Mouse (Mus musculus) limb, embryonic 12.5 days (tissue): ENCODE data around the gene Tas1r2. TPM values are rescaled to one million over a fixed set of nuclear protein-coding genes. Genes with fewer than 3 reads are reported as not detected.

Experiments
- ATAC-seq: fragments of 200-750 bp; cut with Nextera tagmentation; 2 replicates; pipeline ENCODE4 v1.8.0; 2017; ENCODE audit warnings: low read depth, moderate TSS enrichment; ENCODE audit not compliant: insufficient number of reproducible peaks, insufficient read depth, low FRiP score, low TSS enrichment
- H3K27ac ChIP-seq: fragments of 300-500 bp; sonication (generic); 2 replicates; pipeline ENCODE4 v1.5.1; 2016; ENCODE audit warnings: mild to moderate bottlenecking, moderate library complexity
- H3K27me3 ChIP-seq: fragments of 300-500 bp; sonication (generic); 2 replicates; pipeline ENCODE4 v1.6.1; 2016; ENCODE audit warnings: mild to moderate bottlenecking, moderate library complexity
- H3K36me3 ChIP-seq: fragments of 300-500 bp; sonication (generic); 2 replicates; pipeline ENCODE4 v1.6.1; 2016; ENCODE audit warnings: mild to moderate bottlenecking, moderate library complexity
- H3K4me1 ChIP-seq: fragments of 300-500 bp; sonication (generic); replicated peaks from 2 replicates; pipeline ENCODE4 v1.6.1; 2016
- H3K4me2 ChIP-seq: fragments of 300-500 bp; sonication (generic); 2 replicates; pipeline ENCODE4 v1.6.1; 2016; ENCODE audit warnings: mild to moderate bottlenecking, moderate library complexity
- H3K4me3 ChIP-seq: fragments of 300-500 bp; sonication (generic); replicated peaks from 2 replicates; pipeline ENCODE4 v1.5.1; 2016; ENCODE audit warnings: mild to moderate bottlenecking
- H3K9ac ChIP-seq: fragments of 300-500 bp; sonication (generic); replicated peaks from 2 replicates; pipeline ENCODE4 v1.6.1; 2016; ENCODE audit warnings: mild to moderate bottlenecking, moderate library complexity
- H3K9me3 ChIP-seq: fragments of 300-500 bp; sonication (generic); 2 replicates; pipeline ENCODE4 v1.6.1; 2016; ENCODE audit warnings: mild to moderate bottlenecking, moderate library complexity
- WGBS: fragments of 180-500 bp; shearing (Covaris S2); methylation state at CpG from one replicate; pipeline ENCODE4 v1.1.7; 2016; 5-methylcytosine and 5-hydroxymethylcytosine counted together
- polyA plus RNA-seq: library from polyadenylated mRNA; unstranded; fragments of >200 nt; fragmentation: Nextera tagmentation; extraction: Ambion mirVana; gene quantifications from 2 replicates; pipeline ENCODE4 v1.2.1, GENCODE M21; 2016

Gene Tas1r2
- polyA plus RNA-seq, 1 experiment from 2014 or later = not detected

- Histone ChIP-seq H3K27ac (peak within 1 kb of the TSS; percentile 73), H3K4me3 (peak within 1 kb of the TSS; percentile 70), H3K36me3 (0 out of 2 replicates have a peak, but pooled peaks cover 3% of the 10 kb centered on the region), H3K4me2 (peak within 1 kb of the TSS; percentile 87), H3K9ac (peak within 1 kb of the TSS; percentile 67), H3K9me3 (no peaks in the 10 kb centered on the region), H3K4me1 (peaks cover 17% of the 10 kb centered on the region), H3K27me3 (no peaks in the 10 kb centered on the region)
- under 1% methylated on average over 33 of the region's 38 CpGs for WGBS
- ATAC-seq = peak; percentile 100
Measured at GRCm38 (mm10) chr4:139622373-139623282, 30.7 kb upstream of the Tas1r2 start, which contains the start of gene Aldh4a1. Gene Aldh4a1, plus strand, starts transcription at chr4:139622866.

GRCm38 (mm10) chr4:139623434-139624115 lies 29.8 kb upstream of the Tas1r2 start:
- no peak overlapping the region; the same call in 1 of the 2 replicates for H3K27ac ChIP-seq

GRCm38 (mm10) chr4:139624116-139624489 lies 29.2 kb upstream of the Tas1r2 start:
- Histone ChIP-seq H3K27me3 (no peaks in the 10 kb centered on the region), H3K9ac (no peak overlapping the region), H3K4me1 (peaks cover 17% of the 10 kb centered on the region), H3K36me3 (no peaks in the 10 kb centered on the region), H3K9me3 (no peaks in the 10 kb centered on the region), H3K4me3 (peak overlapping the region; percentile 70), H3K4me2 (peak overlapping the region; percentile 87), H3K27ac (no peak overlapping the region)
- 77% methylated on average over 5 of the region's 5 CpGs for WGBS
- no peak for ATAC-seq

More at GRCm38 (mm10) chr4:139623434-139624115, 29.8 kb upstream of the Tas1r2 start:
- peak overlapping the region; percentile 87 for H3K4me2 ChIP-seq
- H3K9me3 ChIP-seq = no peaks in the 10 kb centered on the region
- H3K4me1 ChIP-seq = peaks cover 17% of the 10 kb centered on the region
- ATAC-seq = no peak
- H3K4me3 ChIP-seq = peak overlapping the region; percentile 70
- WGBS = 21% methylated on average over 21 of the region's 21 CpGs
- H3K27me3 ChIP-seq = no peaks in the 10 kb centered on the region
- H3K36me3 ChIP-seq = no peaks in the 10 kb centered on the region
- peak overlapping the region; percentile 67 for H3K9ac ChIP-seq

GRCm38 (mm10) chr4:139624706-139625105 lies 28.6 kb upstream of the Tas1r2 start:
- Histone ChIP-seq H3K27ac (no peak overlapping the region), H3K4me2 (no peak overlapping the region)

GRCm38 (mm10) chr4:139627361-139627760 lies 26.0 kb upstream of the Tas1r2 start:
- Histone ChIP-seq H3K4me3 (no peak overlapping the region), H3K9me3 (no peaks in the 10 kb centered on the region), H3K9ac (no peak overlapping the region), H3K27ac (no peak overlapping the region), H3K4me2 (no peak overlapping the region), H3K4me1 (peaks cover 13% of the 10 kb centered on the region), H3K27me3 (no peaks in the 10 kb centered on the region), H3K36me3 (no peaks in the 10 kb centered on the region)
- ATAC-seq = no peak
- 91% methylated on average over 11 of the region's 11 CpGs for WGBS

More at GRCm38 (mm10) chr4:139624706-139625105, 28.6 kb upstream of the Tas1r2 start:
- Histone ChIP-seq H3K4me1 (peaks cover 17% of the 10 kb centered on the region), H3K9ac (no peak overlapping the region), H3K36me3 (no peaks in the 10 kb centered on the region), H3K4me3 (no peak overlapping the region), H3K27me3 (no peaks in the 10 kb centered on the region), H3K9me3 (no peaks in the 10 kb centered on the region)
- no peak for ATAC-seq
- 80% methylated on average over 10 of the region's 10 CpGs for WGBS

GRCm38 (mm10) chr4:139630171-139630570 lies 23.2 kb upstream of the Tas1r2 start:
- no peak overlapping the region for H3K4me2 ChIP-seq
- H3K9ac ChIP-seq = no peak overlapping the region
- 66% methylated on average over 10 of the region's 10 CpGs for WGBS
- H3K4me3 ChIP-seq = no peak overlapping the region
- no peaks in the 10 kb centered on the region for H3K9me3 ChIP-seq
- no peaks in the 10 kb centered on the region for H3K36me3 ChIP-seq
- no peak for ATAC-seq
- no peak overlapping the region for H3K27ac ChIP-seq
- no peaks in the 10 kb centered on the region for H3K27me3 ChIP-seq
- no peaks in the 10 kb centered on the region for H3K4me1 ChIP-seq

- 77% methylated on average over 5 of the region's 5 CpGs for WGBS
- H3K4me1 ChIP-seq = 0 out of 2 replicates have a peak, but pooled peaks cover 2% of the 10 kb centered on the region
- no peaks in the 10 kb centered on the region for H3K9me3 ChIP-seq
- no peaks in the 10 kb centered on the region for H3K27me3 ChIP-seq
- no peak overlapping the region for H3K27ac ChIP-seq
- H3K9ac ChIP-seq = no peak overlapping the region
- H3K36me3 ChIP-seq = no peaks in the 10 kb centered on the region
- H3K4me2 ChIP-seq = no peak overlapping the region
- H3K4me3 ChIP-seq = no peak overlapping the region
- no peak for ATAC-seq
Measured at GRCm38 (mm10) chr4:139631141-139631540, 22.2 kb upstream of the Tas1r2 start.

- no peak overlapping the region for H3K27ac ChIP-seq
Measured at GRCm38 (mm10) chr4:139631569-139632253, 21.6 kb upstream of the Tas1r2 start.

GRCm38 (mm10) chr4:139632254-139632580 lies 21.1 kb upstream of the Tas1r2 start:
- ATAC-seq = no peak
- Histone ChIP-seq H3K4me1 (0 out of 2 replicates have a peak, but pooled peaks cover 3% of the 10 kb centered on the region), H3K9me3 (no peaks in the 10 kb centered on the region), H3K27ac (no peak overlapping the region), H3K9ac (no peak overlapping the region), H3K4me2 (no peak overlapping the region), H3K27me3 (no peaks in the 10 kb centered on the region), H3K4me3 (no peak overlapping the region), H3K36me3 (0 out of 2 replicates have a peak, but pooled peaks cover under 1% of the 10 kb centered on the region)
- 81% methylated on average over 10 of the region's 10 CpGs for WGBS

More at GRCm38 (mm10) chr4:139631569-139632253, 21.6 kb upstream of the Tas1r2 start:
- H3K36me3 ChIP-seq = no peaks in the 10 kb centered on the region
- no peaks in the 10 kb centered on the region for H3K27me3 ChIP-seq
- no peak overlapping the region for H3K4me2 ChIP-seq
- no peaks in the 10 kb centered on the region for H3K9me3 ChIP-seq
- H3K4me3 ChIP-seq = no peak overlapping the region
- ATAC-seq = no peak
- H3K9ac ChIP-seq = no peak overlapping the region
- 0 out of 2 replicates have a peak, but pooled peaks cover 3% of the 10 kb centered on the region for H3K4me1 ChIP-seq
- 85% methylated on average over 7 of the region's 7 CpGs for WGBS

- H3K4me2 ChIP-seq = no peak overlapping the region
- peaks cover 16% of the 10 kb centered on the region; the same call in 1 of the 2 replicates for H3K36me3 ChIP-seq
- H3K4me1 ChIP-seq = peaks cover 21% of the 10 kb centered on the region
- H3K27ac ChIP-seq = 0 out of 2 replicates have a peak overlapping the region, but pooled peaks have one; percentile 23
- H3K9me3 ChIP-seq = no peaks in the 10 kb centered on the region
- H3K4me3 ChIP-seq = no peak overlapping the region
- H3K27me3 ChIP-seq = peaks cover 16% of the 10 kb centered on the region
- no peak overlapping the region for H3K9ac ChIP-seq
- 31% methylated on average over 7 of the region's 7 CpGs for WGBS
- no peak for ATAC-seq
Measured at GRCm38 (mm10) chr4:139636373-139636772, 17.0 kb upstream of the Tas1r2 start.
